Mouse (Mus musculus) bone marrow macrophage, adult 2 months (primary cell): ENCODE results near the gene Saa4.

Experiments used
- CTCF ChIP-seq: IDR thresholded peaks from 2 replicates; pipeline ENCODE4 v1.5.1; 2012; ENCODE audit warnings: low read depth, mild to moderate bottlenecking, low read length, moderate library complexity
- POLR2A ChIP-seq: IDR thresholded peaks from 2 replicates; pipeline ENCODE4 v1.6.1; 2012; ENCODE audit warnings: mild to moderate bottlenecking, low read depth, low read length, borderline replicate concordance

DNA sequence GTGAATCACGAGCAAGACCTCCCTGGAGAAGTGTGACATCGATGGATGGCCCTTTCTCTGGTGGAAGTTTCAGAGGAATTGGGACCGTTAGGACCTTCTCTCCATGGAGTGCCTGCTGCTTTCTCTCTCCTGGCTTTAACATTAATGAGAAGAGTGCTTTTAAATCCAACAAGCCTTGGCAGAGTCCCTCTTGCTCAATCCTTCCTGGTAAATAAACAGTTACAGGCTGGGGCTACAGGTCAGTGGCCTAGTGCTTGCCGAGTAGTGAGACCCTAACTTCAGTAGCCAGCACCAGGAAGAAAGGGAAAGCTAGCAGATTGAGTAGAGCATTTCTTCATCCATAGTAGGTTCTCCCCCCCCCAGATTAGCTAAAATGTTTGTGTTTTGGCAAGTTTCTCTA is at the start of gene Saa4:
- TF ChIP-seq CTCF (no peak), POLR2A (no peak)
